Mouse (Mus musculus): Measurements from ENCODE around the gene Bcl7c.
"Not testable (repeated sequence)": the region's sequence is repeated elsewhere in the genome, so short reads cannot be mapped to it uniquely, and the experiment has no call there.

Gene Bcl7c

GRCm38 (mm10) chr7:127708207-127709078 lies at the start of gene Bcl7c:
Bcl7c (minus strand) TSS chr7:127708933.
- in situ Hi-C loops (cut with MboI; ENCODE audit: low sequenced_read_pairs) = no loop called here

GRCm38 (mm10) chr7:127753741-127754140 lies 45.0 kb upstream of the Bcl7c start:
- in situ Hi-C loops (cut with MboI; ENCODE audit: low sequenced_read_pairs) = loop anchor here (10.0 kb wide), 1 partner anchor 79 kb away; no protein-coding TSS in a partner anchor

GRCm38 (mm10) chr7:127753158-127753557 lies 44.4 kb upstream of the Bcl7c start:
- in situ Hi-C loops (cut with MboI; ENCODE audit: low sequenced_read_pairs) = loop anchor here (10.0 kb wide), 1 partner anchor 78 kb away; no protein-coding TSS in a partner anchor

- in situ Hi-C loops (cut with MboI; ENCODE audit: low sequenced_read_pairs) = loop anchor here (10.0 kb wide), 1 partner anchor 77 kb away; no protein-coding TSS in a partner anchor
Observed at GRCm38 (mm10) chr7:127752069-127752468, 43.3 kb upstream of the Bcl7c start.

- in situ Hi-C loops (cut with MboI; ENCODE audit: low sequenced_read_pairs) = loop anchor here (10.0 kb wide), 1 partner anchor 77 kb away; no protein-coding TSS in a partner anchor
Observed at GRCm38 (mm10) chr7:127751619-127752018, 42.9 kb upstream of the Bcl7c start.

GRCm38 (mm10) chr7:127750131-127751127 lies 41.7 kb upstream of the Bcl7c start:
- in situ Hi-C loops (cut with MboI; ENCODE audit: low sequenced_read_pairs) = loop anchor here (10.0 kb wide), 1 partner anchor 76 kb away; no protein-coding TSS in a partner anchor

- in situ Hi-C loops (cut with MboI; ENCODE audit: low sequenced_read_pairs) = no loop called here
Observed at GRCm38 (mm10) chr7:127748235-127748560, 39.5 kb upstream of the Bcl7c start.

- in situ Hi-C loops (cut with MboI; ENCODE audit: low sequenced_read_pairs) = no loop called here
Observed at GRCm38 (mm10) chr7:127747559-127748234, 39.0 kb upstream of the Bcl7c start.

GRCm38 (mm10) chr7:127746494-127747491 lies 38.1 kb upstream of the Bcl7c start:
- in situ Hi-C loops (cut with MboI; ENCODE audit: low sequenced_read_pairs) = no loop called here

GRCm38 (mm10) chr7:127745652-127746493 lies 37.1 kb upstream of the Bcl7c start:
- in situ Hi-C loops (cut with MboI; ENCODE audit: low sequenced_read_pairs) = no loop called here

- in situ Hi-C loops (cut with MboI; ENCODE audit: low sequenced_read_pairs) = no loop called here
Observed at GRCm38 (mm10) chr7:127745251-127745651, 36.5 kb upstream of the Bcl7c start.

GRCm38 (mm10) chr7:127744366-127745045 lies 35.8 kb upstream of the Bcl7c start, which contains the start of gene Fbxl19:
Fbxl19 (plus strand) TSS chr7:127744543.
- in situ Hi-C loops (cut with MboI; ENCODE audit: low sequenced_read_pairs) = no loop called here

- in situ Hi-C loops (cut with MboI; ENCODE audit: low sequenced_read_pairs) = not testable (repeated sequence)
Observed at GRCm38 (mm10) chr7:127732066-127732465, 23.3 kb upstream of the Bcl7c start, which contains the start of gene Ctf2. Ctf2 (minus strand) TSS chr7:127732166.

GRCm38 (mm10) chr7:127730170-127730569 lies 21.4 kb upstream of the Bcl7c start:
- in situ Hi-C loops (cut with MboI; ENCODE audit: low sequenced_read_pairs) = no loop called here

GRCm38 (mm10) chr7:127727898-127728297 lies 19.2 kb upstream of the Bcl7c start:
- in situ Hi-C loops (cut with MboI; ENCODE audit: low sequenced_read_pairs) = no loop called here

- in situ Hi-C loops (cut with MboI; ENCODE audit: low sequenced_read_pairs) = no loop called here
Observed at GRCm38 (mm10) chr7:127725924-127726323, 17.2 kb upstream of the Bcl7c start.

- in situ Hi-C loops (cut with MboI; ENCODE audit: low sequenced_read_pairs) = no loop called here
Observed at GRCm38 (mm10) chr7:127725490-127725889, 16.8 kb upstream of the Bcl7c start.

- in situ Hi-C loops (cut with MboI; ENCODE audit: low sequenced_read_pairs) = no loop called here
Observed at GRCm38 (mm10) chr7:127719258-127719657, 10.5 kb upstream of the Bcl7c start.

Measured in CH12F3 (cell line).